Mouse (Mus musculus) kidney, postnatal 0 days (tissue): ENCODE results near the gene Esyt1. TPM values are rescaled to one million over a fixed set of nuclear protein-coding genes. Genes with fewer than 3 reads are reported as not detected.

Source experiments
- ATAC-seq: fragments of 200-750 bp; cut with Nextera tagmentation; replicated peaks from 2 replicates; pipeline ENCODE4 v1.8.0; 2017; ENCODE audit warnings: low read depth, moderate number of reproducible peaks, moderate TSS enrichment, moderate library complexity; ENCODE audit not compliant: low FRiP score
- DNase-seq: peaks from one replicate; pipeline ENCODE4 v3.0.0-alpha.2; 2016; ENCODE audit warnings: low spot score
- H3K27ac ChIP-seq: fragments of 300-500 bp; sonication (generic); 2 replicates; pipeline ENCODE4 v1.5.1; 2014; ENCODE audit warnings: mild to moderate bottlenecking
- H3K27me3 ChIP-seq: fragments of 300-500 bp; sonication (generic); 2 replicates; pipeline ENCODE4 v1.6.1; 2014; ENCODE audit warnings: low read length, mixed read lengths; ENCODE audit not compliant: insufficient read depth
- H3K36me3 ChIP-seq: fragments of 300-500 bp; sonication (generic); 2 replicates; pipeline ENCODE4 v1.6.1; 2014; ENCODE audit warnings: low read length, mixed read lengths; ENCODE audit not compliant: insufficient read depth
- H3K4me1 ChIP-seq: fragments of 300-500 bp; sonication (generic); replicated peaks from 2 replicates; pipeline ENCODE4 v1.6.1; 2014; ENCODE audit warnings: antibody characterized with exemption, low read length, mixed read lengths; ENCODE audit not compliant: insufficient read depth
- H3K4me2 ChIP-seq: fragments of 300-500 bp; sonication (generic); 2 replicates; pipeline ENCODE4 v1.6.1; 2014; ENCODE audit warnings: mild to moderate bottlenecking, low read length, moderate library complexity, mixed read lengths
- H3K4me3 ChIP-seq: fragments of 300-500 bp; sonication (generic); replicated peaks from 2 replicates; pipeline ENCODE4 v1.5.1; 2014; ENCODE audit warnings: low read depth, low read length
- H3K9ac ChIP-seq: fragments of 300-500 bp; sonication (generic); 2 replicates; pipeline ENCODE4 v1.6.1; 2014; ENCODE audit warnings: low read depth, low read length
- H3K9me3 ChIP-seq: fragments of 300-500 bp; sonication (generic); replicated peaks from 2 replicates; pipeline ENCODE4 v1.6.1; 2016; ENCODE audit warnings: low read length, inconsistent platforms, mixed read lengths
- CTCF ChIP-seq: IDR thresholded peaks from 2 replicates; pipeline ENCODE4 v1.5.1; 2016; ENCODE audit warnings: antibody characterized with exemption, low read depth, mild to moderate bottlenecking, moderate library complexity
- WGBS: fragments of 180-500 bp; shearing (Covaris S2); extraction: QIAGEN DNeasy Blood & Tissue Kit; methylation state at CpG from one replicate; pipeline ENCODE4 v1.1.7; 2014; 5-methylcytosine and 5-hydroxymethylcytosine counted together
- polyA plus RNA-seq: library from polyadenylated mRNA; unstranded; fragments of >200 nt; fragmentation: Nextera tagmentation; extraction: Ambion mirVana; gene quantifications from 2 replicates; pipeline ENCODE4 v1.2.1, GENCODE M21; 2015

Gene Esyt1
- polyA plus RNA-seq, 1 experiment from 2014 or later: 15.9 TPM

- DNase-seq (peak; percentile 100), ATAC-seq (peak; percentile 89)
- Histone ChIP-seq H3K4me1 (no peaks in the 10 kb centered on the region), H3K4me2 (peak within 1 kb of the TSS; percentile 70), H3K9ac (peak within 1 kb of the TSS; percentile 87), H3K27me3 (no peaks in the 10 kb centered on the region), H3K4me3 (peak within 1 kb of the TSS; percentile 61), H3K36me3 (peaks cover 18% of the 10 kb centered on the region), H3K9me3 (no peaks in the 10 kb centered on the region), H3K27ac (peak within 1 kb of the TSS; percentile 97)
- TF ChIP-seq CTCF: peak; percentile 71
- WGBS: under 1% methylated on average over 48 of the region's 50 CpGs
These were observed 21.8 kb upstream of the Esyt1 start, which contains the start of gene Zc3h10 for GRCm38 (mm10) chr10:128547361-128548032. Gene Zc3h10 (minus strand): TSS chr10:128547774.

DNA sequence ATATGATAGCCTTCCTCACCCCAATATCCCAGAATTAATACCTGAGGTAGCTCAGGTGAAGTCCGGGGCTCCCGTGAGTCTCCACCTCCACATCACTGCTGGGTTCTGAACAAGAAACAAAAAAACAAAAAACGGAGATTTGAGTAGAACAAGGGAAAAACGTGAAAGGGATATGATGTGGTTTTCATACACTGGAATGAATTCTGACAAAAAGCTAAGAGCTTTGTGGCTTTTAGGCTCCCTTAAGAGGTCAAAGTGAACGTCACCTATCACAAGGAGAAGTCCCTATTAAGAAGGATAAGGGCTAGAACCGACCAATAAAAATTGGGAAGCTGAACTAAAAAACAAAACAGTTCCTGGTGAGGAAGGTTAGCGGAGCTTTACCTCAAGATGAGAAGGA lies 21.1 kb upstream of the Esyt1 start:
- Histone ChIP-seq H3K4me3 (peak overlapping the region; percentile 61), H3K4me2 (peak overlapping the region; percentile 70), H3K4me1 (no peaks in the 10 kb centered on the region), H3K27me3 (no peaks in the 10 kb centered on the region), H3K27ac (peak overlapping the region; percentile 97), H3K9ac (peak overlapping the region; percentile 57; the same call in 1 of the 2 replicates), H3K9me3 (no peaks in the 10 kb centered on the region), H3K36me3 (peaks cover 18% of the 10 kb centered on the region)
- TF ChIP-seq CTCF: no peak
- ATAC-seq (no peak), DNase-seq (no peak)
- WGBS: 18% methylated on average over 7 of the region's 7 CpGs

DNA sequence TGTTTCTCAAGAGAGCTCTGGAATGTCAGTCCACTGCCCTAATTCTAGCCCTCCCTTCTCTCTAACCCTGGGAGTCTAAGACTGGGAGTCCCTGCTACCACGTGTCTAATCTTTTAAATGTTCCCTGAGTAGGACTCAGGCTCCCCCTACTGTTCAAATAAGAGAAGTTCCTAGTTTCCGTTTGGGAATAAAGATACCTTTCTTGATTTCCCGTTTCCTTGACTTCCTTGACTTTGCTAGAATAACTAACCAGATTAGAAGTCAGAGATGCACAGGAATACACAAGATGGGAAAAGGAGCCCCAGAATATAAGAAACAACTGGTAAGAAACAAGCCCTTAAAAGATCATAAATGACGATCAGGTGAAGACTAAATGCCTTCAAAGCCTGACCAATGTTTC lies 20.7 kb upstream of the Esyt1 start:
- H3K4me3 ChIP-seq: peak overlapping the region; percentile 61
- DNase-seq: peak; percentile 98
- 0 out of 2 replicates have a peak overlapping the region, but pooled peaks have one; percentile 57 for H3K9ac ChIP-seq
- H3K4me2 ChIP-seq: peak overlapping the region; percentile 70
- no peaks in the 10 kb centered on the region for H3K4me1 ChIP-seq
- WGBS: 10% methylated on average over 4 of the region's 4 CpGs
- 0 out of 2 replicates have a peak overlapping the region, but pooled peaks have one; percentile 97 for H3K27ac ChIP-seq
- peak; percentile 91 for TF ChIP-seq CTCF
- no peaks in the 10 kb centered on the region for H3K9me3 ChIP-seq
- H3K27me3 ChIP-seq: no peaks in the 10 kb centered on the region
- ATAC-seq: no peak
- H3K36me3 ChIP-seq: peaks cover 18% of the 10 kb centered on the region

- H3K9me3 ChIP-seq: no peaks in the 10 kb centered on the region
- no peaks in the 10 kb centered on the region for H3K27me3 ChIP-seq
- no peak for DNase-seq
- no peak overlapping the region for H3K4me3 ChIP-seq
- H3K4me2 ChIP-seq: no peak overlapping the region
- no peak for ATAC-seq
- peaks cover 18% of the 10 kb centered on the region for H3K36me3 ChIP-seq
- H3K27ac ChIP-seq: no peak overlapping the region
- H3K4me1 ChIP-seq: no peaks in the 10 kb centered on the region
- WGBS: 78% methylated on average over 3 of the region's 3 CpGs
- TF ChIP-seq CTCF: no peak
- 0 out of 2 replicates have a peak overlapping the region, but pooled peaks have one; percentile 2 for H3K9ac ChIP-seq
These were observed 19.9 kb upstream of the Esyt1 start for GRCm38 (mm10) chr10:128545570-128545898.

- H3K4me1 ChIP-seq: no peaks in the 10 kb centered on the region
- no peaks in the 10 kb centered on the region for H3K27me3 ChIP-seq
- no peak overlapping the region for H3K4me3 ChIP-seq
- H3K4me2 ChIP-seq: no peak overlapping the region
- no peak for DNase-seq
- 93% methylated on average over 37 of the region's 37 CpGs for WGBS
- H3K36me3 ChIP-seq: peaks cover 18% of the 10 kb centered on the region
- ATAC-seq: no peak
- no peak overlapping the region for H3K9ac ChIP-seq
- no peak overlapping the region for H3K27ac ChIP-seq
- TF ChIP-seq CTCF: no peak
- no peaks in the 10 kb centered on the region for H3K9me3 ChIP-seq
These were observed 19.3 kb upstream of the Esyt1 start for GRCm38 (mm10) chr10:128544674-128545569.

GRCm38 (mm10) chr10:128544151-128544657 lies 18.5 kb upstream of the Esyt1 start:
- H3K36me3 ChIP-seq: peaks cover 18% of the 10 kb centered on the region
- H3K27me3 ChIP-seq: no peaks in the 10 kb centered on the region
- no peak overlapping the region for H3K9ac ChIP-seq
- WGBS: 94% methylated on average over 15 of the region's 15 CpGs
- no peak for TF ChIP-seq CTCF
- H3K4me3 ChIP-seq: no peak overlapping the region
- H3K9me3 ChIP-seq: no peaks in the 10 kb centered on the region
- ATAC-seq (no peak), DNase-seq (no peak)
- no peak overlapping the region for H3K27ac ChIP-seq
- no peak overlapping the region for H3K4me2 ChIP-seq
- no peaks in the 10 kb centered on the region for H3K4me1 ChIP-seq
